In genomic region chr9:112996204-112996603, GRCm38 (mm10) we compare ENCODE assay signal across 13 mouse cellular contexts.
DNase-seq lines count a peak whose midpoint lies in the region; ATAC-seq and TF ChIP-seq lines count a peak whose summit lies in the region.
"Had no signal": no experiment of that assay in that cellular context is flagged by ENCODE, and none has a peak within 500 bp of the region (broad histone marks: within the 10 kb centered on the region; RNA-seq: fewer than 3 reads in every experiment).

No protein-coding gene starts in this region.

- no peaks in the 10 kb centered on the region for H3K27me3 ChIP-seq in heart, embryonic 12.5 days (replicated peaks)
- H3K27me3 ChIP-seq in MEL (ENCODE audit: control insufficient read depth in 1 of 2, insufficient read depth in 2 of 2, low read length in 2 of 2), result no peaks in the 10 kb centered on the region
- H3K27me3 ChIP-seq: embryonic facial prominence, embryonic 12.5 days; heart, embryonic 15.5 days; limb, embryonic 12.5 days; midbrain, embryonic 13.5 days had no signal

- ATAC-seq in heart, embryonic 12.5 days (ENCODE audit: insufficient number of reproducible peaks, low FRiP score), result peak; percentile 97
- peak; percentile 99 for ATAC-seq in erythroid progenitor cell, adult 5-6 weeks (replicated peaks; ENCODE audit: low FRiP score, poor library complexity, severe bottlenecking)
- ATAC-seq in megakaryocyte-erythroid progenitor cell, adult 5-6 weeks (replicated peaks; ENCODE audit: low FRiP score, low TSS enrichment, poor library complexity, severe bottlenecking), result peak; percentile 99
- ATAC-seq: midbrain, embryonic 13.5 days had no signal

- no peaks in the 10 kb centered on the region for H3K4me1 ChIP-seq in heart, embryonic 12.5 days (replicated peaks)
- peaks cover 3 to 14% of the 10 kb centered on the region in 2 experiments for H3K4me1 ChIP-seq in MEL (ENCODE audit: control insufficient read depth in 1 of 2, insufficient read depth in 2 of 2, low read length in 2 of 2)
- H3K4me1 ChIP-seq: embryonic facial prominence, embryonic 12.5 days; limb, embryonic 12.5 days; midbrain, embryonic 13.5 days had no signal

- H3K9me3 ChIP-seq in heart, embryonic 12.5 days (replicated peaks), result no peaks in the 10 kb centered on the region
- H3K9me3 ChIP-seq in MEL (replicated peaks; ENCODE audit: insufficient read depth, low read length), result no peaks in the 10 kb centered on the region
- H3K9me3 ChIP-seq: embryonic facial prominence, embryonic 12.5 days; heart, embryonic 15.5 days; limb, embryonic 12.5 days; midbrain, embryonic 13.5 days had no signal

- H3K9ac ChIP-seq in heart, embryonic 12.5 days, result no peak overlapping the region
- no peak overlapping the region for H3K9ac ChIP-seq in MEL (ENCODE audit: control insufficient read depth, low read depth, low read length, poor library complexity, severe bottlenecking)
- H3K9ac ChIP-seq: embryonic facial prominence, embryonic 12.5 days; heart, embryonic 15.5 days; limb, embryonic 12.5 days; midbrain, embryonic 13.5 days had no signal

- no peaks in the 10 kb centered on the region for H3K79me2 ChIP-seq in MEL (ENCODE audit: control insufficient read depth, insufficient read depth, low read length, poor library complexity)

- TF ChIP-seq CTCF in MEL (IDR thresholded peaks at IDR 0.05 in 2 of 3, conservative IDR thresholded peaks at IDR 0.05 in 1 of 3; ENCODE audit: control insufficient read depth in 1 of 3, insufficient read depth in 1 of 3, low read depth in 2 of 3, low read length in 3 of 3, poor library complexity in 1 of 3, severe bottlenecking in 1 of 3), result no peak
- TF ChIP-seq CTCF in gastrocnemius, adult 2 months (IDR thresholded peaks at IDR 0.05), result no peak

- intact Hi-C loops in gastrocnemius, adult 2 months (cut with DNase I), result no loop called here

- TF ChIP-seq POLR2A in MEL (IDR thresholded peaks at IDR 0.05; ENCODE audit: control insufficient read depth in 1 of 2, insufficient read depth in 1 of 2, low read depth in 1 of 2, low read length in 2 of 2, poor library complexity in 1 of 2), result no peak

- no peak overlapping the region for H3K4me2 ChIP-seq in heart, embryonic 12.5 days
- H3K4me2 ChIP-seq: embryonic facial prominence, embryonic 12.5 days; heart, embryonic 15.5 days; limb, embryonic 12.5 days; midbrain, embryonic 13.5 days had no signal

- H3K36me3 ChIP-seq in heart, embryonic 12.5 days, result no peaks in the 10 kb centered on the region
- H3K36me3 ChIP-seq in MEL (ENCODE audit: control insufficient read depth in 1 of 2, insufficient read depth in 2 of 2, low read length in 2 of 2), result peaks cover 0 to 23% of the 10 kb centered on the region in 2 experiments; a peak in 2 of 4 replicates
- H3K36me3 ChIP-seq: embryonic facial prominence, embryonic 12.5 days; heart, embryonic 15.5 days; limb, embryonic 12.5 days; midbrain, embryonic 13.5 days had no signal

- no peak overlapping the region for H3K4me3 ChIP-seq in heart, embryonic 12.5 days
- peak overlapping the region in 1 of 2 experiments; percentile 19; a peak in 2 of 4 replicates for H3K4me3 ChIP-seq in MEL (ENCODE audit: control insufficient read depth in 1 of 2, insufficient read depth in 1 of 2, low read depth in 2 of 2, low read length in 2 of 2)
- H3K4me3 ChIP-seq in gastrocnemius, adult 2 months, result no peak overlapping the region
- H3K4me3 ChIP-seq: embryonic facial prominence, embryonic 12.5 days; heart, embryonic 15.5 days; limb, embryonic 12.5 days; midbrain, embryonic 13.5 days had no signal

- WGBS in heart, embryonic 12.5 days, result 64% methylated on average over 1 of the region's 1 CpGs

- no peak for DNase-seq in heart, adult 18-20 months
- peak; percentile 86 for DNase-seq in MEL (ENCODE audit: low read depth, low spot score)
- DNase-seq in gastrocnemius, adult 2 months, result no peak
- DNase-seq in right cerebral cortex, adult 18-20 months, result no peak
- no peak for DNase-seq in MN1 (ENCODE audit: low spot score)
- DNase-seq: thymus, postnatal 4 days had no signal

- TF ChIP-seq EP300 in MEL (IDR thresholded peaks at IDR 0.05; ENCODE audit: low read depth in 1 of 2, low read length in 2 of 2), result peak; percentile 85 to 94

- no peak overlapping the region for H3K27ac ChIP-seq in heart, embryonic 12.5 days (ENCODE audit: poor library complexity, severe bottlenecking)
- peak overlapping the region; percentile 65 for H3K27ac ChIP-seq in MEL (ENCODE audit: control insufficient read depth, low read depth, low read length)
- no peak overlapping the region for H3K27ac ChIP-seq in gastrocnemius, adult 2 months
- H3K27ac ChIP-seq: embryonic facial prominence, embryonic 12.5 days; heart, embryonic 15.5 days; limb, embryonic 12.5 days; midbrain, embryonic 13.5 days had no signal

- TF ChIP-seq RAD21 in MEL (IDR thresholded peaks at IDR 0.05; ENCODE audit: low read depth, low read length), result no peak

TF ChIP-seq in MEL, 35 proteins besides CTCF, POLR2A, EP300 and RAD21:
- peak; percentile 67 for TF ChIP-seq RCOR1 (IDR thresholded peaks at IDR 0.05; ENCODE audit: low read depth, low read length)
- TF ChIP-seq ELF1 (IDR thresholded peaks at IDR 0.05; ENCODE audit: low read depth, low read length), result no peak
- TF ChIP-seq NRF1 (IDR thresholded peaks at IDR 0.05; ENCODE audit: insufficient read depth, low read depth, low read length, poor library complexity, severe bottlenecking), result no peak
- TF ChIP-seq MYC (IDR thresholded peaks at IDR 0.05; ENCODE audit: low read depth, low read length), result peak; percentile 69; the same call in 1 of the 2 replicates
- peak; percentile 96 for TF ChIP-seq TAL1 (IDR thresholded peaks at IDR 0.05; ENCODE audit: low read length)
- peak; percentile 22; the same call in 1 of the 2 replicates for TF ChIP-seq MAX (IDR thresholded peaks at IDR 0.05; ENCODE audit: low read length)
- TF ChIP-seq HCFC1 (IDR thresholded peaks at IDR 0.05; ENCODE audit: low read depth, low read length), result no peak
- TF ChIP-seq ZKSCAN1 (IDR thresholded peaks at IDR 0.05; ENCODE audit: low read depth, low read length), result no peak
- TF ChIP-seq MXI1 (IDR thresholded peaks at IDR 0.05; ENCODE audit: low read depth, low read length), result peak; percentile 48; the same call in 1 of the 2 replicates
- TF ChIP-seq ZMIZ1 (IDR thresholded peaks at IDR 0.05; ENCODE audit: low read depth, low read length), result no peak
- TF ChIP-seq MAFK (IDR thresholded peaks at IDR 0.05; ENCODE audit: borderline replicate concordance, low read depth, low read length), result no peak
- TF ChIP-seq SIN3A (IDR thresholded peaks at IDR 0.05; ENCODE audit: low read length), result peak; percentile 51; the same call in 1 of the 2 replicates
- TF ChIP-seq ZNF384 (IDR thresholded peaks at IDR 0.05; ENCODE audit: low read depth, low read length), result peak; percentile 27; the same call in 1 of the 2 replicates
- TF ChIP-seq NELFE (IDR thresholded peaks at IDR 0.05; ENCODE audit: low read depth, low read length), result no peak
- TF ChIP-seq MAZ (IDR thresholded peaks at IDR 0.05; ENCODE audit: low read depth, low read length), result peak; percentile 69; the same call in 1 of the 2 replicates
- peak; percentile 90 for TF ChIP-seq GATA1 (IDR thresholded peaks at IDR 0.05; ENCODE audit: low read depth, low read length)
- no peak for TF ChIP-seq USF1 (IDR thresholded peaks at IDR 0.05; ENCODE audit: low read depth, low read length)
- TF ChIP-seq JUND (IDR thresholded peaks at IDR 0.05; ENCODE audit: low read depth, low read length), result no peak
- peak; percentile 86 for TF ChIP-seq ETS1 (IDR thresholded peaks at IDR 0.05; ENCODE audit: low read depth, low read length)
- TF ChIP-seq TCF12 (IDR thresholded peaks at IDR 0.05; ENCODE audit: low read depth, low read length), result peak; percentile 97
